Mouse (Mus musculus) kidney, adult 2 months (tissue): ENCODE data around the gene C130074G19Rik. TPM values are rescaled to one million over a fixed set of nuclear protein-coding genes. Genes with fewer than 3 reads are reported as not detected.

ENCODE experiments used
- DNase-seq: peaks from one replicate; pipeline ENCODE4 v3.0.0; 2021
- H3K27ac ChIP-seq: fragments of 200-500 bp; 2 replicates; pipeline ENCODE4 v1.5.1; 2012; ENCODE audit warnings: low read depth, low read length, control low read depth, inconsistent platforms; ENCODE audit not compliant: insufficient read depth
- H3K27me3 ChIP-seq: fragments of 200-500 bp; replicated peaks from 2 replicates; pipeline ENCODE4 v1.6.1; 2012; ENCODE audit warnings: mild to moderate bottlenecking, moderate library complexity, low read length, inconsistent platforms; ENCODE audit not compliant: control insufficient read depth, insufficient read depth
- H3K36me3 ChIP-seq: fragments of 200-500 bp; 2 replicates; pipeline ENCODE4 v1.6.1; 2012; ENCODE audit warnings: mild to moderate bottlenecking, moderate library complexity, low read length, inconsistent platforms; ENCODE audit not compliant: control insufficient read depth, insufficient read depth
- H3K4me1 ChIP-seq: fragments of 200-500 bp; 2 replicates; pipeline ENCODE4 v1.6.1; 2011; ENCODE audit warnings: low read length; ENCODE audit not compliant: control insufficient read depth, insufficient read depth
- H3K4me3 ChIP-seq: fragments of 200-500 bp; 2 replicates; pipeline ENCODE4 v1.5.1; 2011; ENCODE audit warnings: mild to moderate bottlenecking, low read depth, low read length, control low read depth; ENCODE audit not compliant: insufficient read depth
- CTCF ChIP-seq: fragments of 200-500 bp; conservative IDR thresholded peaks from 2 replicates; pipeline ENCODE4 v1.5.1; 2011; ENCODE audit warnings: low read depth, mild to moderate bottlenecking, control low read depth, low read length, moderate library complexity, mixed read lengths; ENCODE audit not compliant: insufficient read depth, insufficient read length
- POLR2A ChIP-seq: fragments of 200-500 bp; IDR thresholded peaks from one replicate; pipeline ENCODE4 v1.6.1; 2011; ENCODE audit warnings: low read depth, low read length, control low read depth
- WGBS: fragments of 180-500 bp; shearing (Covaris S2); methylation state at CpG from one replicate; pipeline ENCODE4 v1.1.7; 2018; 5-methylcytosine and 5-hydroxymethylcytosine counted together
- polyA plus RNA-seq: library from polyadenylated mRNA; depleted of rRNA; stranded (reverse); fragments of >200 nt; gene quantifications from 2 replicates; pipeline ENCODE4 v1.2.3, GENCODE M21; 2012

Gene C130074G19Rik
- polyA plus RNA-seq, 1 experiment = 113 TPM

GRCm38 (mm10) chr1:184864381-184864801 is 18.6 kb downstream of the C130074G19Rik start:
- no peak for TF ChIP-seq POLR2A
- no peak for TF ChIP-seq CTCF
- Histone ChIP-seq H3K36me3 (no peaks in the 10 kb centered on the region), H3K4me1 (peaks cover 54% of the 10 kb centered on the region), H3K4me3 (no peak overlapping the region), H3K27ac (peak overlapping the region; percentile 61), H3K27me3 (no peaks in the 10 kb centered on the region)
- 35% methylated on average over 7 of the region's 7 CpGs for WGBS
- DNase-seq = peak; percentile 77

DNA sequence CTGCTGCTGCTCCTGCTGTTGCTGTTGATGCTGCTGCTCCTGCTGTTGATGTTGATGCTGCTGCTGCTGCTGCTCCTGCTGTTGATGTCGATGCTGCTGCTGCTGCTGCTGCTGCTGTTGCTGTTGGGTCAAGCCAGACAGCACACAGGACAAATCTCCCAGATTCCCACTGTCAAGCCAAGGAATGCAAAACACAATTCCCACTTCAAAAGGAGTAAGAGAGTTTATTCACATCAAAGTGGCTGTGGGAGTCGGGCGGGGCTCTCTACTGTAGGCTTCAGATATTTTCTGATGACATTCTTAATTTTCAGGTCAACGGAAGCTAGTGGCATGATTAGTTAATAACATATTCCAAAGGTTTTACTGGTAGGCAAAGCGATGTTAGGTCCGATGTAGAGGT is 20.4 kb downstream of the C130074G19Rik start:
- no peak for TF ChIP-seq POLR2A
- no peak for TF ChIP-seq CTCF
- peak overlapping the region; percentile 53; the same call in 1 of the 2 replicates for H3K27ac ChIP-seq
- no peak for DNase-seq

DNA sequence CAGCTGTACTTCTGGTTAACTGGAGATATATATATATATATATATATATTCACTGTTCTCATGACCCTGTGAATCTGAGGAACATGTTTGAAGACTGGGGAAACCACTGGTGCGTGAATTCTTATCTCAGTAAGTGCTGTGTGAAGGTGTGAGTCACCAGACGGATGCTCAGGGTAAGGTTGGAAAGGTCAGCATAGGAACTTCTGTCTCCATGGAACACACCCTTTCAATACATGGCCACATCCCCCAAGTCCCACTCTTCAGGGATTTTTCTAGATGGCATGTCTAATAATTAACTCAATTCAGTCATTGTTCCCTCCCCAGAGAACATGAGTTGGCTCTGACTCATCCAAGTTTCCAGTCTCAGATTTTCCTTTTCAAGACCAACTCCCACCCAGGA is 21.5 kb downstream of the C130074G19Rik start:
- TF ChIP-seq CTCF = no peak
- Histone ChIP-seq H3K27ac (no peak overlapping the region), H3K27me3 (no peaks in the 10 kb centered on the region), H3K36me3 (no peaks in the 10 kb centered on the region), H3K4me3 (no peak overlapping the region), H3K4me1 (peaks cover 42% of the 10 kb centered on the region)
- whole genome bisulfite sequencing = 55% methylated on average over 2 of the region's 2 CpGs
- DNase-seq = no peak

More for the DNA sequence above, 20.4 kb downstream of the C130074G19Rik start:
- Histone ChIP-seq H3K4me1 (peaks cover 50% of the 10 kb centered on the region), H3K27me3 (no peaks in the 10 kb centered on the region), H3K4me3 (no peak overlapping the region), H3K36me3 (no peaks in the 10 kb centered on the region)
- 84% methylated on average over 6 of the region's 6 CpGs for WGBS

DNA sequence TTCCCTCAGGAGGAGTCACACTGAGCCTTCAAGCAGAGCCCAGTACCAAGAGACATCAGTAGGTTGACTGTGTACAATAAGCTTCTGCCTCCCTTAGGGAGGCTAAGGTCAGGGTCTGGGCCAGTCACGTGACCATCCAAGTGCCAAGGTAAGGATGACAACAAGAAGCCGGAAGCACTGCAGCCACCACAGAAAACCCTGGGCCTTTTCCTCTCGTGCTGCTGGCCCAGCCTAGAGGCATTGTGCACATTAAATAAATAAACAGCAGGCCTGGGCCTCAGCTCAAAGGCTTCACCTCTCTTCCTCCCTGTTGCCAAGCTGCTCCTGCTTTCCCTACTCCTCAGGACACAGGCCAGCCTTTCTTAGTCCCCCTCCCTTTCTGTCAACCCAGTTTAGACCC is 22.7 kb downstream of the C130074G19Rik start:
- peaks cover 34% of the 10 kb centered on the region for H3K4me1 ChIP-seq
- peak; percentile 48 for DNase-seq
- H3K27me3 ChIP-seq = no peaks in the 10 kb centered on the region
- no peaks in the 10 kb centered on the region for H3K36me3 ChIP-seq
- WGBS = 34% methylated on average over 3 of the region's 3 CpGs
- no peak overlapping the region; the same call in 1 of the 2 replicates for H3K27ac ChIP-seq
- TF ChIP-seq POLR2A (no peak), CTCF (no peak)
- no peak overlapping the region for H3K4me3 ChIP-seq

GRCm38 (mm10) chr1:184858253-184858652 is 24.8 kb downstream of the C130074G19Rik start:
- no peaks in the 10 kb centered on the region for H3K36me3 ChIP-seq
- DNase-seq = peak; percentile 85
- peaks cover 30% of the 10 kb centered on the region for H3K4me1 ChIP-seq
- 51% methylated on average over 1 of the region's 1 CpGs for WGBS
- peak overlapping the region; percentile 44; the same call in 1 of the 2 replicates for H3K27ac ChIP-seq
- no peak overlapping the region for H3K4me3 ChIP-seq
- TF ChIP-seq POLR2A = no peak
- TF ChIP-seq CTCF = no peak
- H3K27me3 ChIP-seq = no peaks in the 10 kb centered on the region

- no peak overlapping the region for H3K27ac ChIP-seq
- no peaks in the 10 kb centered on the region for H3K36me3 ChIP-seq
- no peak overlapping the region for H3K4me3 ChIP-seq
- DNase-seq = no peak
- no peaks in the 10 kb centered on the region for H3K27me3 ChIP-seq
- WGBS = 86% methylated on average over 9 of the region's 9 CpGs
- peaks cover 35% of the 10 kb centered on the region for H3K4me1 ChIP-seq
- TF ChIP-seq CTCF (no peak), POLR2A (no peak)
Observed at GRCm38 (mm10) chr1:184857216-184857615, 25.8 kb downstream of the C130074G19Rik start.

DNA sequence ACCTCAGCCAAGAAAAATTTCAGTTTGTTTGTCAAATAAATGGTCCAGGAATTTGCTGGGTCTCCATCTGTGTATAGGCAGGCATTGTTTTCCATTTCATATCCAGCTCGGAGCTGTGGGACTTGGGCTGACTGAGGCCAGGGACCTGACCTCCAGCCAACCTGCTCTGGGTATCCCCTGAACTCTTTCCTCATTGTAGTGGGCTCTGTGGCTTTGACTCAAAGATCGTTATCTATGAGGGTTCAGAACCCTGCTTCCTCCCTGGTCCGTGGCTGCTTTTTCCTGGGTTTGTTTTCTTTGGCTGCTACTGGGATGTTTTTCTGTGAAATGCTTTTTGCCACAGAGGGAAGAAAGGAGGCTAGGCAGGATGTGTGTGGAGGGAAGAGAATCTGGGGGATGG is 29.1 kb downstream of the C130074G19Rik start:
- TF ChIP-seq CTCF (no peak), POLR2A (no peak)

GRCm38 (mm10) chr1:184853339-184853738 is 29.7 kb downstream of the C130074G19Rik start:
- peak; percentile 91 for DNase-seq
- Histone ChIP-seq H3K27me3 (no peaks in the 10 kb centered on the region), H3K4me1 (peaks cover 22% of the 10 kb centered on the region), H3K36me3 (no peaks in the 10 kb centered on the region), H3K27ac (peak overlapping the region; percentile 70), H3K4me3 (no peak overlapping the region)
- peak; percentile 97 for TF ChIP-seq CTCF
- TF ChIP-seq POLR2A = no peak
- 31% methylated on average over 5 of the region's 5 CpGs for WGBS

More for the DNA sequence above, 29.1 kb downstream of the C130074G19Rik start:
- Histone ChIP-seq H3K27me3 (no peaks in the 10 kb centered on the region), H3K36me3 (no peaks in the 10 kb centered on the region), H3K4me1 (peaks cover 22% of the 10 kb centered on the region), H3K27ac (peak overlapping the region; percentile 70), H3K4me3 (no peak overlapping the region)
- DNase-seq = peak; percentile 61
- WGBS = 43% methylated on average over 3 of the region's 3 CpGs
